Mouse (Mus musculus) fat pad, adult 2 months (tissue): ENCODE measurements around the gene Rhof.

Experiments
- DNase-seq: peaks from one replicate; pipeline ENCODE4 v3.0.0-alpha.2; 2011; ENCODE audit warnings: low read depth, low spot score; ENCODE audit errors: extremely low read depth

Gene Rhof

GRCm38 (mm10) chr5:123132308-123133071, at the start of gene Rhof:
Gene Rhof (minus strand): TSS chr5:123132692.
- no peak for DNase-seq

- DNase-seq, result no peak
Observed at GRCm38 (mm10) chr5:123181536-123181935, 49.0 kb upstream of the Rhof start.

- no peak for DNase-seq
Observed at GRCm38 (mm10) chr5:123180390-123180789, 47.9 kb upstream of the Rhof start.

- no peak for DNase-seq
Observed at GRCm38 (mm10) chr5:123178792-123179191, 46.3 kb upstream of the Rhof start.

- no peak for DNase-seq
Observed at GRCm38 (mm10) chr5:123171646-123172350, 39.3 kb upstream of the Rhof start.

- DNase-seq, result no peak
Observed at GRCm38 (mm10) chr5:123170365-123170764, 37.9 kb upstream of the Rhof start.

GRCm38 (mm10) chr5:123169284-123169683, 36.8 kb upstream of the Rhof start, which contains the start of gene Psmd9:
Gene Psmd9 (plus strand): TSS chr5:123169413.
- DNase-seq, result no peak

- no peak for DNase-seq
Observed at GRCm38 (mm10) chr5:123167591-123167990, 35.1 kb upstream of the Rhof start.

- no peak for DNase-seq
Observed at GRCm38 (mm10) chr5:123166437-123166836, 33.9 kb upstream of the Rhof start.

GRCm38 (mm10) chr5:123162942-123163341, 30.4 kb upstream of the Rhof start:
- no peak for DNase-seq

GRCm38 (mm10) chr5:123160341-123160740, 27.8 kb upstream of the Rhof start:
- DNase-seq, result no peak

GRCm38 (mm10) chr5:123159866-123160265, 27.4 kb upstream of the Rhof start:
- no peak for DNase-seq

- DNase-seq, result no peak
Observed at GRCm38 (mm10) chr5:123159446-123159845, 27.0 kb upstream of the Rhof start.

GRCm38 (mm10) chr5:123157972-123158371, 25.5 kb upstream of the Rhof start:
- DNase-seq, result no peak

GRCm38 (mm10) chr5:123156763-123157162, 24.3 kb upstream of the Rhof start:
- no peak for DNase-seq

GRCm38 (mm10) chr5:123155425-123155824, 22.9 kb upstream of the Rhof start:
- DNase-seq, result no peak

GRCm38 (mm10) chr5:123152901-123153300, 20.4 kb upstream of the Rhof start:
- DNase-seq, result no peak

GRCm38 (mm10) chr5:123151707-123152362, 19.3 kb upstream of the Rhof start:
- no peak for DNase-seq

- DNase-seq, result no peak
Observed at GRCm38 (mm10) chr5:123151077-123151476, 18.6 kb upstream of the Rhof start.

GRCm38 (mm10) chr5:123150641-123151040, 18.1 kb upstream of the Rhof start:
- DNase-seq, result no peak

- DNase-seq, result no peak
Observed at GRCm38 (mm10) chr5:123149451-123150400, 17.2 kb upstream of the Rhof start.
